Mouse (Mus musculus): ENCODE results near the gene Pfas.
A peak's percentile ranks its signal among the peaks of the same experiment; 100 is the strongest.

Pfas gene

GRCm38 (mm10) chr11:69008182-69009121, at the start of gene Pfas:
TSS of gene Pfas (minus strand) at chr11:69008460.
- DNase-seq (ENCODE audit: low read depth, low spot score), result peak; percentile 77

- no peak for DNase-seq (ENCODE audit: low read depth, low spot score)
Measured at GRCm38 (mm10) chr11:69053848-69054247, 45.6 kb upstream of the Pfas start.

- no peak for DNase-seq (ENCODE audit: low read depth, low spot score)
Measured at GRCm38 (mm10) chr11:69052824-69053421, 44.7 kb upstream of the Pfas start.

GRCm38 (mm10) chr11:69051771-69052170, 43.5 kb upstream of the Pfas start:
- DNase-seq (ENCODE audit: low read depth, low spot score), result no peak

GRCm38 (mm10) chr11:69050748-69051147, 42.5 kb upstream of the Pfas start:
- DNase-seq (ENCODE audit: low read depth, low spot score), result no peak

GRCm38 (mm10) chr11:69048151-69048550, 39.9 kb upstream of the Pfas start:
- no peak for DNase-seq (ENCODE audit: low read depth, low spot score)

- DNase-seq (ENCODE audit: low read depth, low spot score), result no peak
Measured at GRCm38 (mm10) chr11:69047592-69047991, 39.3 kb upstream of the Pfas start.

- DNase-seq (ENCODE audit: low read depth, low spot score), result no peak
Measured at GRCm38 (mm10) chr11:69046395-69046774, 38.1 kb upstream of the Pfas start.

GRCm38 (mm10) chr11:69045531-69046394, 37.5 kb upstream of the Pfas start, which contains the start of gene Aurkb:
TSS of gene Aurkb (plus strand) at chr11:69045647.
- no peak for DNase-seq (ENCODE audit: low read depth, low spot score)

- DNase-seq (ENCODE audit: low read depth, low spot score), result no peak
Measured at GRCm38 (mm10) chr11:69038173-69038572, 29.9 kb upstream of the Pfas start.

- peak; percentile 71 for DNase-seq (ENCODE audit: low read depth, low spot score)
Measured at GRCm38 (mm10) chr11:69037231-69038061, 29.2 kb upstream of the Pfas start.

- DNase-seq (ENCODE audit: low read depth, low spot score), result peak; percentile 72
Measured at GRCm38 (mm10) chr11:69036486-69037230, 28.4 kb upstream of the Pfas start.

- peak; percentile 88 for DNase-seq (ENCODE audit: low read depth, low spot score)
Measured at GRCm38 (mm10) chr11:69035849-69036248, 27.6 kb upstream of the Pfas start.

- DNase-seq (ENCODE audit: low read depth, low spot score), result no peak
Measured at GRCm38 (mm10) chr11:69035411-69035810, 27.2 kb upstream of the Pfas start.

- no peak for DNase-seq (ENCODE audit: low read depth, low spot score)
Measured at GRCm38 (mm10) chr11:69034585-69034984, 26.3 kb upstream of the Pfas start.

- no peak for DNase-seq (ENCODE audit: low read depth, low spot score)
Measured at GRCm38 (mm10) chr11:69033552-69033951, 25.3 kb upstream of the Pfas start.

GRCm38 (mm10) chr11:69028805-69029204, 20.5 kb upstream of the Pfas start:
- DNase-seq (ENCODE audit: low read depth, low spot score), result no peak

- DNase-seq (ENCODE audit: low read depth, low spot score), result no peak
Measured at GRCm38 (mm10) chr11:69026562-69026961, 18.3 kb upstream of the Pfas start.

GRCm38 (mm10) chr11:69020691-69021090, 12.4 kb upstream of the Pfas start:
- no peak for DNase-seq (ENCODE audit: low read depth, low spot score)

GRCm38 (mm10) chr11:69016755-69017154, 8.5 kb upstream of the Pfas start:
- DNase-seq (ENCODE audit: low read depth, low spot score), result no peak
